In genomic region chr2:157343337-157343736, GRCm38 (mm10) we compare ENCODE assay signal across 19 mouse cellular contexts. TPM values are rescaled to one million over a fixed set of nuclear protein-coding genes. Genes with fewer than 3 reads are reported as not detected.
DNase-seq lines count a peak whose midpoint lies in the region; ATAC-seq and TF ChIP-seq lines count a peak whose summit lies in the region.
"Had no signal": no experiment of that assay in that cellular context is flagged by ENCODE, and none has a peak within 500 bp of the region (broad histone marks: within the 10 kb centered on the region; RNA-seq: fewer than 3 reads in every experiment).

No protein-coding gene starts in this region.

- no peaks in the 10 kb centered on the region for H3K36me3 ChIP-seq in intestine, embryonic 14.5 days (ENCODE audit: control insufficient read depth, insufficient read depth, low read length)
- no peaks in the 10 kb centered on the region for H3K36me3 ChIP-seq in intestine, postnatal 0 days (ENCODE audit: control insufficient read depth, insufficient read depth)
- H3K36me3 ChIP-seq in forebrain, embryonic 13.5 days (ENCODE audit: poor library complexity, severe bottlenecking), result no peaks in the 10 kb centered on the region
- H3K36me3 ChIP-seq in hindbrain, postnatal 0 days (ENCODE audit: insufficient read depth, low read length), result no peaks in the 10 kb centered on the region
- no peaks in the 10 kb centered on the region for H3K36me3 ChIP-seq in midbrain, postnatal 0 days (ENCODE audit: insufficient read depth, low read length)
- H3K36me3 ChIP-seq in kidney, embryonic 14.5 days (ENCODE audit: control insufficient read depth, insufficient read depth, low read length), result no peaks in the 10 kb centered on the region
- H3K36me3 ChIP-seq: embryonic facial prominence, embryonic 12.5 days had no signal

- no peak overlapping the region for H3K27ac ChIP-seq in intestine, embryonic 14.5 days (ENCODE audit: low read depth)
- no peak overlapping the region for H3K27ac ChIP-seq in intestine, postnatal 0 days (ENCODE audit: low read depth, low read length)
- H3K27ac ChIP-seq in forebrain, embryonic 13.5 days, result peak overlapping the region; percentile 98
- H3K27ac ChIP-seq in hindbrain, postnatal 0 days, result peak overlapping the region; percentile 81; the same call in 1 of the 2 replicates
- H3K27ac ChIP-seq in midbrain, postnatal 0 days (ENCODE audit: low read depth, low read length), result peak overlapping the region; percentile 68
- no peak overlapping the region for H3K27ac ChIP-seq in kidney, embryonic 14.5 days (ENCODE audit: low read depth, low read length)
- H3K27ac ChIP-seq: embryonic facial prominence, embryonic 12.5 days had no signal

- no peak for DNase-seq in intestine, embryonic 14.5 days (ENCODE audit: low spot score)
- DNase-seq in hindbrain, postnatal 0 days (ENCODE audit: low spot score), result no peak
- no peak for DNase-seq in midbrain, postnatal 0 days (ENCODE audit: low spot score)
- DNase-seq in kidney, adult 11 months, result no peak
- no peak for DNase-seq in cerebellum, postnatal 14 days
- DNase-seq: adrenal gland, postnatal 10 days; cerebellum, postnatal 10 days; gastrocnemius, postnatal 14 days; layer of hippocampus, adult 9-11 months; right cerebral cortex, postnatal 25 days had no signal

- WGBS in intestine, embryonic 14.5 days, result 67% methylated on average over 6 of the region's 6 CpGs
- 43% methylated on average over 6 of the region's 6 CpGs for WGBS in intestine, postnatal 0 days
- 68% methylated on average over 6 of the region's 6 CpGs for WGBS in forebrain, embryonic 13.5 days
- WGBS in hindbrain, postnatal 0 days, result 62% methylated on average over 6 of the region's 6 CpGs
- 73% methylated on average over 6 of the region's 6 CpGs for WGBS in midbrain, postnatal 0 days
- WGBS in kidney, embryonic 14.5 days, result 73% methylated on average over 6 of the region's 6 CpGs

- H3K9me3 ChIP-seq in intestine, embryonic 14.5 days (ENCODE audit: control insufficient read depth, low read length), result no peaks in the 10 kb centered on the region
- no peaks in the 10 kb centered on the region for H3K9me3 ChIP-seq in intestine, postnatal 0 days (ENCODE audit: control insufficient read depth)
- no peaks in the 10 kb centered on the region for H3K9me3 ChIP-seq in forebrain, embryonic 13.5 days (replicated peaks)
- no peaks in the 10 kb centered on the region for H3K9me3 ChIP-seq in hindbrain, postnatal 0 days (ENCODE audit: low read length)
- no peaks in the 10 kb centered on the region for H3K9me3 ChIP-seq in midbrain, postnatal 0 days (ENCODE audit: low read length)
- H3K9me3 ChIP-seq in kidney, embryonic 14.5 days (ENCODE audit: control insufficient read depth, low read length), result no peaks in the 10 kb centered on the region
- H3K9me3 ChIP-seq: embryonic facial prominence, embryonic 12.5 days had no signal

- H3K4me1 ChIP-seq in intestine, embryonic 14.5 days (replicated peaks; ENCODE audit: control insufficient read depth, insufficient read depth, low read length), result peaks cover 15% of the 10 kb centered on the region
- H3K4me1 ChIP-seq in intestine, postnatal 0 days (replicated peaks; ENCODE audit: control insufficient read depth, insufficient read depth, low read length), result no peaks in the 10 kb centered on the region
- H3K4me1 ChIP-seq in forebrain, embryonic 13.5 days, result peaks cover 70% of the 10 kb centered on the region
- peaks cover 25% of the 10 kb centered on the region for H3K4me1 ChIP-seq in hindbrain, postnatal 0 days (ENCODE audit: insufficient read depth, low read length)
- H3K4me1 ChIP-seq in midbrain, postnatal 0 days (ENCODE audit: insufficient read depth, low read length), result peaks cover 9% of the 10 kb centered on the region; the same call in 1 of the 2 replicates
- H3K4me1 ChIP-seq in kidney, embryonic 14.5 days (ENCODE audit: control insufficient read depth, insufficient read depth, low read length), result no peaks in the 10 kb centered on the region

- H3K4me2 ChIP-seq in intestine, embryonic 14.5 days (ENCODE audit: low read length), result no peak overlapping the region
- H3K4me2 ChIP-seq in intestine, postnatal 0 days (replicated peaks; ENCODE audit: low read depth), result no peak overlapping the region
- H3K4me2 ChIP-seq in forebrain, embryonic 13.5 days, result no peak overlapping the region
- no peak overlapping the region for H3K4me2 ChIP-seq in hindbrain, postnatal 0 days (ENCODE audit: low read depth, low read length)
- H3K4me2 ChIP-seq in midbrain, postnatal 0 days (ENCODE audit: low read depth, low read length, poor library complexity, severe bottlenecking), result no peak overlapping the region
- H3K4me2 ChIP-seq in kidney, embryonic 14.5 days (replicated peaks; ENCODE audit: low read depth, low read length), result no peak overlapping the region
- H3K4me2 ChIP-seq: embryonic facial prominence, embryonic 12.5 days had no signal

- peak; percentile 21; the same call in 1 of the 2 replicates for ATAC-seq in intestine, embryonic 14.5 days (replicated peaks; ENCODE audit: low FRiP score, low TSS enrichment, low read depth)
- ATAC-seq in intestine, postnatal 0 days, result no peak
- no peak for ATAC-seq in forebrain, embryonic 13.5 days
- ATAC-seq in hindbrain, postnatal 0 days, result no peak
- no peak for ATAC-seq in midbrain, postnatal 0 days (ENCODE audit: low FRiP score)
- no peak for ATAC-seq in kidney, embryonic 14.5 days (ENCODE audit: low FRiP score, low TSS enrichment)
- ATAC-seq: lung, postnatal 0 days had no signal

- TF ChIP-seq CTCF in intestine, postnatal 0 days (IDR thresholded peaks at IDR 0.05; ENCODE audit: low read depth), result no peak
- TF ChIP-seq CTCF in hindbrain, postnatal 0 days (IDR thresholded peaks at IDR 0.05; ENCODE audit: low read depth), result no peak
- TF ChIP-seq CTCF in midbrain, postnatal 0 days (IDR thresholded peaks at IDR 0.05), result no peak

- no peak overlapping the region for H3K9ac ChIP-seq in intestine, embryonic 14.5 days (ENCODE audit: low read length)
- H3K9ac ChIP-seq in intestine, postnatal 0 days (ENCODE audit: low read depth, low read length), result no peak overlapping the region
- no peak overlapping the region for H3K9ac ChIP-seq in forebrain, embryonic 13.5 days
- no peak overlapping the region for H3K9ac ChIP-seq in hindbrain, postnatal 0 days (replicated peaks; ENCODE audit: low read length)
- no peak overlapping the region for H3K9ac ChIP-seq in midbrain, postnatal 0 days (replicated peaks; ENCODE audit: low read length, poor library complexity, severe bottlenecking)
- H3K9ac ChIP-seq in kidney, embryonic 14.5 days (ENCODE audit: low read depth, low read length), result no peak overlapping the region
- H3K9ac ChIP-seq: embryonic facial prominence, embryonic 12.5 days had no signal

- no peaks in the 10 kb centered on the region for H3K27me3 ChIP-seq in intestine, embryonic 14.5 days (replicated peaks; ENCODE audit: control insufficient read depth, insufficient read depth, low read length)
- no peaks in the 10 kb centered on the region for H3K27me3 ChIP-seq in intestine, postnatal 0 days (replicated peaks; ENCODE audit: control insufficient read depth, insufficient read depth, low read length)
- H3K27me3 ChIP-seq in forebrain, embryonic 13.5 days, result no peaks in the 10 kb centered on the region
- no peaks in the 10 kb centered on the region for H3K27me3 ChIP-seq in hindbrain, postnatal 0 days (ENCODE audit: insufficient read depth, low read length)
- no peaks in the 10 kb centered on the region for H3K27me3 ChIP-seq in midbrain, postnatal 0 days (ENCODE audit: insufficient read depth, low read length)
- H3K27me3 ChIP-seq in kidney, embryonic 14.5 days (ENCODE audit: control insufficient read depth, insufficient read depth, low read length), result no peaks in the 10 kb centered on the region
- H3K27me3 ChIP-seq: embryonic facial prominence, embryonic 12.5 days had no signal

- H3K4me3 ChIP-seq in intestine, embryonic 14.5 days (ENCODE audit: low read depth, low read length), result no peak overlapping the region
- H3K4me3 ChIP-seq in intestine, postnatal 0 days (ENCODE audit: low read depth, low read length), result no peak overlapping the region
- H3K4me3 ChIP-seq in forebrain, embryonic 13.5 days, result no peak overlapping the region
- H3K4me3 ChIP-seq in hindbrain, postnatal 0 days (ENCODE audit: low read length), result no peak overlapping the region
- H3K4me3 ChIP-seq in midbrain, postnatal 0 days (ENCODE audit: low read depth, low read length), result no peak overlapping the region
- H3K4me3 ChIP-seq in kidney, embryonic 14.5 days (ENCODE audit: low read length), result no peak overlapping the region
- H3K4me3 ChIP-seq: embryonic facial prominence, embryonic 12.5 days had no signal

RNA-seq across cellular contexts. Expression of gene Ghrh, which starts 4.0 kb away (rescaled TPM):
- polyA plus RNA-seq in intestine, embryonic 14.5 days (2014; fragmentation: Nextera tagmentation; extraction: Ambion mirVana), result 0.68 TPM in 1 of 2 replicates, not detected in the other
- polyA plus RNA-seq in intestine, postnatal 0 days (2015; fragmentation: Nextera tagmentation; extraction: Ambion mirVana), result 0.26 and 0.78 TPM in 2 replicates
- polyA plus RNA-seq in forebrain, embryonic 13.5 days (2015; fragmentation: Nextera tagmentation; extraction: Ambion mirVana), result 2.5 TPM in 2 replicates
- not detected in 2 replicates for total RNA-seq in hindbrain, postnatal 0 days (2014; rRNA removed)
- polyA plus RNA-seq in hindbrain, postnatal 0 days (2015; fragmentation: Nextera tagmentation; extraction: Ambion mirVana), result 1.0 and 1.7 TPM in 2 replicates
- total RNA-seq in midbrain, postnatal 0 days (2014; rRNA removed), result 1.3 and 3.0 TPM in 2 replicates
- 5.0 and 7.6 TPM in 2 replicates for polyA plus RNA-seq in midbrain, postnatal 0 days (2015; fragmentation: Nextera tagmentation; extraction: Ambion mirVana)
- not detected in 2 replicates for polyA plus RNA-seq in kidney, embryonic 14.5 days (2014; fragmentation: Nextera tagmentation; extraction: Ambion mirVana)
- total RNA-seq: adrenal gland, postnatal 10 days; gastrocnemius, postnatal 14 days; heart, postnatal 25 days; left cerebral cortex, postnatal 25 days; liver, adult 2 months had no signal
- polyA plus RNA-seq: kidney, embryonic 16.5 days; liver, adult 2 months had no signal

RNA-seq across cellular contexts. Expression of gene Manbal, which starts 24.1 kb away (rescaled TPM):
- 43.3 and 48.9 TPM in 2 replicates for polyA plus RNA-seq in intestine, embryonic 14.5 days (2014; fragmentation: Nextera tagmentation; extraction: Ambion mirVana)
- polyA plus RNA-seq in intestine, postnatal 0 days (2015; fragmentation: Nextera tagmentation; extraction: Ambion mirVana), result 60.9 and 66.5 TPM in 2 replicates
- 89.9 and 95.2 TPM in 2 replicates for polyA plus RNA-seq in forebrain, embryonic 13.5 days (2015; fragmentation: Nextera tagmentation; extraction: Ambion mirVana)
- total RNA-seq in hindbrain, postnatal 0 days (2014; rRNA removed), result 69.6 and 74.4 TPM in 2 replicates
- 133 and 135 TPM in 2 replicates for polyA plus RNA-seq in hindbrain, postnatal 0 days (2015; fragmentation: Nextera tagmentation; extraction: Ambion mirVana)
- 70.8 and 70.9 TPM in 2 replicates for total RNA-seq in midbrain, postnatal 0 days (2014; rRNA removed)
- polyA plus RNA-seq in midbrain, postnatal 0 days (2015; fragmentation: Nextera tagmentation; extraction: Ambion mirVana), result 129 and 132 TPM in 2 replicates
- 38.2 and 62.2 TPM in 2 replicates for polyA plus RNA-seq in kidney, embryonic 14.5 days (2014; fragmentation: Nextera tagmentation; extraction: Ambion mirVana)

Comparison
In these comparisons a context has a peak if more than half of its experiments do, and no peak if none do; other contexts are left out.
1. H3K27ac ChIP-seq: peak in forebrain, embryonic 13.5 days (single experiment), hindbrain, postnatal 0 days (single experiment) and midbrain, postnatal 0 days (single experiment); none in intestine, embryonic 14.5 days (single experiment), intestine, postnatal 0 days (single experiment) and kidney, embryonic 14.5 days (single experiment).